Mouse (Mus musculus) bone marrow macrophage, adult 2 months (primary cell): Measurements from ENCODE around the gene H2-T23. TPM values are rescaled to one million over a fixed set of nuclear protein-coding genes. Genes with fewer than 3 reads are reported as not detected.
A peak's percentile ranks its signal among the peaks of the same experiment; 100 is the strongest.
"Not testable (repeated sequence)": the region's sequence is repeated elsewhere in the genome, so short reads cannot be mapped to it uniquely, and the experiment has no call there.

Experiments
- H3K27ac ChIP-seq: 2 replicates; pipeline ENCODE4 v1.5.1; 2012; ENCODE audit warnings: low read depth, low read length; ENCODE audit not compliant: insufficient read depth
- H3K4me1 ChIP-seq: 2 replicates; pipeline ENCODE4 v1.6.1; 2012; ENCODE audit warnings: low read length; ENCODE audit not compliant: control insufficient read depth, insufficient read depth
- H3K4me3 ChIP-seq: 2 replicates; pipeline ENCODE4 v1.5.1; 2012; ENCODE audit warnings: mild to moderate bottlenecking, low read length, moderate library complexity; ENCODE audit not compliant: insufficient read depth
- CTCF ChIP-seq: IDR thresholded peaks from 2 replicates; pipeline ENCODE4 v1.5.1; 2012; ENCODE audit warnings: low read depth, mild to moderate bottlenecking, low read length, moderate library complexity
- POLR2A ChIP-seq: IDR thresholded peaks from 2 replicates; pipeline ENCODE4 v1.6.1; 2012; ENCODE audit warnings: mild to moderate bottlenecking, low read depth, low read length, borderline replicate concordance
- polyA plus RNA-seq: library from polyadenylated mRNA; stranded (reverse); fragments of >200 nt; gene quantifications from 2 replicates; pipeline ENCODE4 v1.2.4, GENCODE M21; 2012; ENCODE audit not compliant: missing spikeins, insufficient read depth, insufficient read length

H2-T23 gene
- polyA plus RNA-seq, 1 experiment = 364 TPM

GRCm38 (mm10) chr17:36022098-36022497 lies 10.6 kb downstream of the H2-T23 start:
- no peak overlapping the region for H3K27ac ChIP-seq
- no peak for TF ChIP-seq POLR2A
- H3K4me1 ChIP-seq = peaks cover 35% of the 10 kb centered on the region

GRCm38 (mm10) chr17:36021309-36021708 lies 11.3 kb downstream of the H2-T23 start:
- H3K4me3 ChIP-seq = no peak overlapping the region
- no peak for TF ChIP-seq POLR2A
- TF ChIP-seq CTCF = no peak
- H3K27ac ChIP-seq = peak overlapping the region; percentile 58
- H3K4me1 ChIP-seq = peaks cover 35% of the 10 kb centered on the region

More at GRCm38 (mm10) chr17:36022098-36022497, 10.6 kb downstream of the H2-T23 start:
- H3K4me3 ChIP-seq = no peak overlapping the region

- Histone ChIP-seq H3K4me3 (peak within 1 kb of the TSS; percentile 26), H3K4me1 (peaks cover 35% of the 10 kb centered on the region), H3K27ac (peak within 1 kb of the TSS; percentile 76)
- TF ChIP-seq POLR2A = no peak
- peak; percentile 38 for TF ChIP-seq CTCF
Measured at GRCm38 (mm10) chr17:36020191-36021073, 12.2 kb downstream of the H2-T23 start, which contains the start of gene H2-T24. TSS of gene H2-T24 (minus strand) at chr17:36020560.

- TF ChIP-seq CTCF (no peak), POLR2A (no peak)
- Histone ChIP-seq H3K4me3 (no peak overlapping the region), H3K27ac (no peak overlapping the region), H3K4me1 (peaks cover 27% of the 10 kb centered on the region)
Measured at GRCm38 (mm10) chr17:36019519-36019918, 13.1 kb downstream of the H2-T23 start.

- no peak overlapping the region for H3K4me3 ChIP-seq
- H3K4me1 ChIP-seq = peaks cover 23% of the 10 kb centered on the region
- H3K27ac ChIP-seq = no peak overlapping the region
- TF ChIP-seq POLR2A = no peak
- TF ChIP-seq CTCF = no peak
Measured at GRCm38 (mm10) chr17:36018979-36019378, 13.7 kb downstream of the H2-T23 start.

GRCm38 (mm10) chr17:36017046-36017445 lies 15.6 kb downstream of the H2-T23 start:
- no peak overlapping the region for H3K27ac ChIP-seq
- no peak overlapping the region for H3K4me3 ChIP-seq
- peaks cover 8% of the 10 kb centered on the region for H3K4me1 ChIP-seq
- TF ChIP-seq CTCF (no peak), POLR2A (no peak)

- no peak overlapping the region for H3K4me3 ChIP-seq
- peaks cover under 1% of the 10 kb centered on the region for H3K4me1 ChIP-seq
- no peak overlapping the region for H3K27ac ChIP-seq
- no peak for TF ChIP-seq POLR2A
- no peak for TF ChIP-seq CTCF
Measured at GRCm38 (mm10) chr17:36014977-36015376, 17.7 kb downstream of the H2-T23 start.

- not testable (repeated sequence) for H3K27ac ChIP-seq, H3K4me3 ChIP-seq
Measured at GRCm38 (mm10) chr17:36004409-36004808, 28.2 kb downstream of the H2-T23 start.

GRCm38 (mm10) chr17:36003331-36003730 lies 29.3 kb downstream of the H2-T23 start:
- Histone ChIP-seq H3K4me3 (no peak overlapping the region), H3K4me1 (peaks cover 25% of the 10 kb centered on the region), H3K27ac (no peak overlapping the region)
- no peak for TF ChIP-seq POLR2A
- TF ChIP-seq CTCF = no peak

More at GRCm38 (mm10) chr17:36004409-36004808, 28.2 kb downstream of the H2-T23 start:
- H3K4me1 ChIP-seq = peaks cover 21% of the 10 kb centered on the region

- Histone ChIP-seq H3K4me3 (no peak overlapping the region), H3K27ac (no peak overlapping the region), H3K4me1 (peaks cover 25% of the 10 kb centered on the region)
- TF ChIP-seq CTCF (no peak), POLR2A (no peak)
Measured at GRCm38 (mm10) chr17:36001966-36002365, 30.7 kb downstream of the H2-T23 start.
